ENCODE assay signal across 8 mouse cellular contexts in genomic region chr10:59334899-59335798, GRCm38 (mm10). TPM values are rescaled to one million over a fixed set of nuclear protein-coding genes. Genes with fewer than 3 reads are reported as not detected.
DNase-seq lines count a peak whose midpoint lies in the region; ATAC-seq lines count a peak whose summit lies in the region.

No protein-coding gene starts in this region.

- H3K4me3 ChIP-seq in heart, embryonic 12.5 days = no peak overlapping the region
- no peak overlapping the region for H3K4me3 ChIP-seq in liver, embryonic 16.5 days (ENCODE audit: low read depth, low read length)

- no peak overlapping the region for H3K4me2 ChIP-seq in heart, embryonic 12.5 days
- no peak overlapping the region for H3K4me2 ChIP-seq in liver, embryonic 16.5 days (ENCODE audit: low read depth, low read length)

- H3K9me3 ChIP-seq in heart, embryonic 12.5 days (replicated peaks) = no peaks in the 10 kb centered on the region
- no peaks in the 10 kb centered on the region for H3K9me3 ChIP-seq in liver, embryonic 16.5 days (replicated peaks; ENCODE audit: control insufficient read depth, low read length)

- ATAC-seq in CD4-positive, CD25-positive, alpha-beta regulatory T cell, adult 4 months = peak; percentile 65
- ATAC-seq in heart, embryonic 12.5 days (ENCODE audit: insufficient number of reproducible peaks, low FRiP score) = no peak
- no peak for ATAC-seq in liver, embryonic 16.5 days (ENCODE audit: low read depth)

- H3K27me3 ChIP-seq in heart, embryonic 12.5 days (replicated peaks) = no peaks in the 10 kb centered on the region
- H3K27me3 ChIP-seq in liver, embryonic 16.5 days (ENCODE audit: control insufficient read depth, insufficient read depth, low read depth, low read length) = no peaks in the 10 kb centered on the region

- H3K27ac ChIP-seq in heart, embryonic 12.5 days (ENCODE audit: poor library complexity, severe bottlenecking) = peak overlapping the region; percentile 74
- H3K27ac ChIP-seq in liver, embryonic 16.5 days (ENCODE audit: low read length) = peak overlapping the region; percentile 6; the same call in 1 of the 2 replicates

- peaks cover 27% of the 10 kb centered on the region for H3K4me1 ChIP-seq in heart, embryonic 12.5 days (replicated peaks)
- peaks cover 20% of the 10 kb centered on the region for H3K4me1 ChIP-seq in liver, embryonic 16.5 days (ENCODE audit: control insufficient read depth, low read depth, low read length)

- WGBS in heart, embryonic 12.5 days = 63% methylated on average over 4 of the region's 4 CpGs
- WGBS in liver, embryonic 16.5 days (ENCODE audit: insufficient replicate concordance) = 45% methylated on average over 4 of the region's 4 CpGs

- peaks cover 18% of the 10 kb centered on the region for H3K36me3 ChIP-seq in heart, embryonic 12.5 days
- H3K36me3 ChIP-seq in liver, embryonic 16.5 days (ENCODE audit: control insufficient read depth, insufficient read depth) = peaks cover 12% of the 10 kb centered on the region

- H3K9ac ChIP-seq in heart, embryonic 12.5 days = no peak overlapping the region; the same call in 1 of the 2 replicates
- no peak overlapping the region for H3K9ac ChIP-seq in liver, embryonic 16.5 days (ENCODE audit: low read depth, low read length)

- peak; percentile 73 for DNase-seq in 416B (ENCODE audit: low read depth)
- peak; percentile 44 to 65 for DNase-seq in cerebellum, postnatal 25 days
- peak; percentile 70 to 87 for DNase-seq in kidney, postnatal 36 days
- peak; percentile 91 for DNase-seq in telencephalon, adult 2 months (ENCODE audit: low read depth, low spot score)
- DNase-seq in adrenal gland, postnatal 4 days (ENCODE audit: low spot score in 2 of 2) = no peak

RNA-seq across cellular contexts. Expression of gene P4ha1, which starts 12.1 kb away (rescaled TPM):
- 10 to 100 TPM; 53.7 to 54.3 TPM for polyA plus RNA-seq in CD4-positive, CD25-positive, alpha-beta regulatory T cell, adult 4 months (2017; shearing (Covaris generic))
- polyA plus RNA-seq in heart, embryonic 12.5 days (2016; fragmentation: Nextera tagmentation; extraction: Ambion mirVana) = 58.9 and 59.3 TPM in 2 replicates
- polyA plus RNA-seq in liver, embryonic 16.5 days (2015; fragmentation: Nextera tagmentation; extraction: Ambion mirVana) = 14.9 and 15.0 TPM in 2 replicates
- 10 to 100 TPM; 22.9 to 25.0 TPM for total RNA-seq in adrenal gland, postnatal 4 days (2021)

Comparison
In these comparisons a context has a peak if more than half of its experiments do, and no peak if none do; other contexts are left out.
1. DNase-seq: peak in 416B (single experiment), cerebellum, postnatal 25 days (2 of 2), kidney, postnatal 36 days (2 of 2) and telencephalon, adult 2 months (single experiment); none in adrenal gland, postnatal 4 days (0 of 2).